Comparison of ENCODE assay signal across 8 mouse cellular contexts in the genomic region with DNA sequence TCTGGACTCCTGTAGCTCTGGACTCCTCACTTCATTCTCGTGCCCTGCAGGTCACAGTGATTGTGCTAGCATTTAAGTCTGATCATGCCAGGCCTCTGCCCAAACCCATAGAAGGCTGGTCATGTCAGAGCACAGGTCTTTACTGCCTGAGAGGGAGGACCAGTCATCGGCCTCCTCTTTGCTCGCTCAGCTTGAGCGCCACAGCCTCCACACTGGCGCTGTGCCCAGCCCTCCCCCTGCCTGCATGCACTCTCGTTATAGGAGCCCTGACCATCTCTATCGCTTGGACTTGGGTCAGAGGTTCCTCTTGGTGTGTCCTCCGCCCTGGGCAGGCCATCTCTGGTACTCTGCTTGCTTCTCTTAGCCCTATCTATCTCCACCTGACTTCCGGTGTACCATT.
A peak's percentile ranks its signal among the peaks of the same experiment; 100 is the strongest.
DNase-seq lines count a peak whose midpoint lies in the region; ATAC-seq and TF ChIP-seq lines count a peak whose summit lies in the region.

No protein-coding gene starts in this region.

- H3K9ac ChIP-seq in lung, embryonic 16.5 days (ENCODE audit: low read length), result no peak overlapping the region

- no peaks in the 10 kb centered on the region for H3K27me3 ChIP-seq in lung, embryonic 16.5 days (ENCODE audit: control insufficient read depth, insufficient read depth, low read depth, low read length)

- H3K27ac ChIP-seq in lung, embryonic 16.5 days (ENCODE audit: low read length), result no peak overlapping the region

- no peak overlapping the region for H3K4me3 ChIP-seq in lung, embryonic 16.5 days (ENCODE audit: low read length)
- H3K4me3 ChIP-seq in lung, adult 2 months (replicated peaks; ENCODE audit: extremely low read depth, low read depth, low read length), result no peak overlapping the region

- 36% methylated on average over 9 of the region's 9 CpGs for WGBS in lung, embryonic 16.5 days
- 46% methylated on average over 9 of the region's 9 CpGs for WGBS in lung, adult 2 months

- peak; percentile 52; the same call in 1 of the 2 replicates for ATAC-seq in lung, embryonic 16.5 days (ENCODE audit: low read depth)

- no peak for TF ChIP-seq CTCF in lung, adult 2 months (IDR thresholded peaks at IDR 0.05; ENCODE audit: insufficient read depth, low read length)

- TF ChIP-seq POLR2A in lung, adult 2 months (IDR thresholded peaks at IDR 0.05; ENCODE audit: borderline replicate concordance, extremely low read depth, low read depth, low read length), result no peak

- DNase-seq in embryo, embryonic 11 days, result peak; percentile 27
- DNase-seq in embryo, embryonic 10 days (ENCODE audit: low spot score), result no peak
- DNase-seq in lung, adult 2 months, result no peak
- peak; percentile 29 to 34 for DNase-seq in heart, postnatal 10 days
- DNase-seq in lung, postnatal 36 days, result peak; percentile 7
- DNase-seq in layer of hippocampus, postnatal 14 days (ENCODE audit: low spot score in 2 of 2), result no peak
- no peak for DNase-seq in embryo, embryonic 9.5 days (ENCODE audit: extremely low spot score)

- H3K36me3 ChIP-seq in lung, embryonic 16.5 days (ENCODE audit: control insufficient read depth, insufficient read depth, low read length), result no peaks in the 10 kb centered on the region

- H3K4me2 ChIP-seq in lung, embryonic 16.5 days (ENCODE audit: low read depth, low read length), result no peak overlapping the region

- intact Hi-C loops in heart, postnatal 10 days (cut with DNase I), result no loop called here

- 0 out of 2 replicates have a peak, but pooled peaks cover 3% of the 10 kb centered on the region for H3K4me1 ChIP-seq in lung, embryonic 16.5 days (replicated peaks; ENCODE audit: control insufficient read depth, insufficient read depth, low read length)
- no peaks in the 10 kb centered on the region for H3K4me1 ChIP-seq in lung, adult 2 months (ENCODE audit: control insufficient read depth, insufficient read depth, low read length)

- no peaks in the 10 kb centered on the region for H3K9me3 ChIP-seq in lung, embryonic 16.5 days (ENCODE audit: control insufficient read depth, low read length)

Comparison
In these comparisons a context has a peak if more than half of its experiments do, and no peak if none do; other contexts are left out.
1. DNase-seq: peak in embryo, embryonic 11 days (single experiment), heart, postnatal 10 days (2 of 2) and lung, postnatal 36 days (single experiment); none in embryo, embryonic 10 days (single experiment), lung, adult 2 months (single experiment), layer of hippocampus, postnatal 14 days (0 of 2) and embryo, embryonic 9.5 days (single experiment).